Mouse (Mus musculus): ENCODE data around the gene Ros1.

The Ros1 gene

GRCm38 (mm10) chr10:52021736-52022394, 173.2 kb downstream of the Ros1 start:
- no peak for DNase-seq

- no peak for DNase-seq
Observed at GRCm38 (mm10) chr10:52021231-52021630, 173.8 kb downstream of the Ros1 start.

- no peak for DNase-seq
Observed at GRCm38 (mm10) chr10:52018471-52018870, 176.6 kb downstream of the Ros1 start.
